Mouse (Mus musculus): ENCODE measurements at regions not wholly inside any gene's neighbourhood (a gene's known extent, or its start where the extent isn't known, plus 50 kb on each side); places are given as distances from the start of the nearest gene placed in this dataset.

- DNase-seq = no peak
Measured at GRCm38 (mm10) chr13:83880772-83881171, 341.3 kb upstream of the Tmem161b start.

GRCm38 (mm10) chr13:83882839-83883238 is 339.3 kb upstream of the Tmem161b start:
- DNase-seq = no peak

- no peak for DNase-seq
Measured at GRCm38 (mm10) chr13:83883821-83884220, 338.3 kb upstream of the Tmem161b start.

- DNase-seq = no peak
Measured at GRCm38 (mm10) chr13:83884226-83884625, 337.9 kb upstream of the Tmem161b start.

GRCm38 (mm10) chr13:83884766-83885543 is 337.1 kb upstream of the Tmem161b start:
- no peak for DNase-seq

GRCm38 (mm10) chr13:83885729-83886128 is 336.4 kb upstream of the Tmem161b start:
- no peak for DNase-seq

- no peak for DNase-seq
Measured at GRCm38 (mm10) chr13:83914697-83915096, 307.4 kb upstream of the Tmem161b start.

GRCm38 (mm10) chr13:83932761-83933160 is 289.3 kb upstream of the Tmem161b start:
- no peak for DNase-seq

- DNase-seq = no peak
Measured at GRCm38 (mm10) chr13:83946495-83946894, 275.6 kb upstream of the Tmem161b start.

GRCm38 (mm10) chr13:83951163-83951562 is 270.9 kb upstream of the Tmem161b start:
- DNase-seq = no peak

GRCm38 (mm10) chr13:83951808-83952207 is 270.3 kb upstream of the Tmem161b start:
- no peak for DNase-seq

GRCm38 (mm10) chr13:83952353-83952752 is 269.7 kb upstream of the Tmem161b start:
- no peak for DNase-seq

GRCm38 (mm10) chr13:83952862-83953261 is 269.2 kb upstream of the Tmem161b start:
- no peak for DNase-seq

- no peak for DNase-seq
Measured at GRCm38 (mm10) chr13:83955701-83956100, 266.4 kb upstream of the Tmem161b start.

- DNase-seq = no peak
Measured at GRCm38 (mm10) chr13:83978541-83978940, 243.6 kb upstream of the Tmem161b start.

GRCm38 (mm10) chr13:83979535-83979934 is 242.6 kb upstream of the Tmem161b start:
- no peak for DNase-seq

GRCm38 (mm10) chr13:83984651-83985331 is 237.3 kb upstream of the Tmem161b start:
- no peak for DNase-seq

GRCm38 (mm10) chr13:83987746-83988423 is 234.2 kb upstream of the Tmem161b start:
- DNase-seq = no peak

GRCm38 (mm10) chr13:83988517-83988916 is 233.6 kb upstream of the Tmem161b start:
- no peak for DNase-seq

GRCm38 (mm10) chr13:83997599-83998369 is 224.3 kb upstream of the Tmem161b start:
- DNase-seq = no peak

GRCm38 (mm10) chr13:84021771-84022170 is 200.3 kb upstream of the Tmem161b start:
- DNase-seq = no peak

GRCm38 (mm10) chr13:84023021-84023420 is 199.1 kb upstream of the Tmem161b start:
- no peak for DNase-seq

- DNase-seq = no peak
Measured at GRCm38 (mm10) chr13:84023637-84024036, 198.5 kb upstream of the Tmem161b start.

Data from thymus, postnatal 14 days (tissue).